Mouse (Mus musculus) liver, postnatal 0 days (tissue): ENCODE measurements around the gene Klhl8.

Source experiments
- CTCF ChIP-seq: sonication (generic); IDR thresholded peaks from 2 replicates; pipeline ENCODE4 v1.5.1; 2016; ENCODE audit warnings: antibody characterized with exemption, low read depth
- EP300 ChIP-seq: IDR thresholded peaks from 2 replicates; pipeline ENCODE4 v1.6.1; 2016; ENCODE audit warnings: antibody characterized with exemption, low read depth, mild to moderate bottlenecking

DNA sequence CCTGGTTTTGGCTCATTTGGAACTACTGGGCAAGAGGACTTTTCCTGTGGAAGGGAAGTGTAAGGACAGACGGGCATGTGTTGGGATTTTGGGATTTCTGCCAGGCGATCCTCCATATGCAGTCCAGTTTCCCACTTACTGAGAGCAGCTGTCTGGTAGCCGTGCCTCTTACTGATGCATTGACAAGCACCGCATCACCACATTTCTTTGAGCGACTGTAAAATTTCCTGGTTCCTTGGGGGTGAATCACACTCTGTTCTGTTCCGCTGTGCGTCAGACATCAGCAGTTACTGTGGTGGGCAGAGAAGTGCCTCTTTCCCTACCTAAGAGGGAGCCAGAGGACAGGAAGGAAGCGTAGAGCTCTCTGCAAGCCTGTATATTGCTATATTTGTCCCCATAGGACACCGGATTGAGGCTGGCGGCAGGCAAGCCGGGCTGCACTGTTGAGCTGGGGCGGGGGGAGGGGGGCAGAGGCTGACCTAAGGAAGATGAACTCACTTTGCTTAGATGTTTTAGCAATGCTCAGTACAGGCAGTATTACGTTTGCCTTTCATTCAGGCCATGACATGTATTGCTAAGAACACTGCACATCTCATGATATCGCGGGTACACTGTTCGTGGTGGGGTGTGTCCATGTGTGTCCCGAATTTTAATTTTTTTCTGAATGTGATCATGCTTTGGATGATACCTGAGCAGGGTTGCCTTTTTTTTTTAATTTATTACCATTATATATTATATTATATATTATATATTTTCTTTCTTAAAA is 56.8 kb downstream of the Klhl8 start:
- TF ChIP-seq CTCF (peak; percentile 16; the same call in 1 of the 2 replicates), EP300 (no peak)
